Mouse (Mus musculus) lung, postnatal 36 days (tissue): Measurements from ENCODE around the gene Igf2r.

Experiments used
- DNase-seq: peaks from one replicate; pipeline ENCODE4 v3.0.0; 2022; ENCODE audit warnings: mixed read lengths

Gene Igf2r

GRCm38 (mm10) chr17:12781101-12781500 is 11.6 kb upstream of the Igf2r start:
- DNase-seq = no peak

GRCm38 (mm10) chr17:12780125-12780524 is 10.7 kb upstream of the Igf2r start:
- no peak for DNase-seq

- DNase-seq = peak; percentile 60
Observed at GRCm38 (mm10) chr17:12779442-12779841, 10.0 kb upstream of the Igf2r start.

GRCm38 (mm10) chr17:12773956-12774355 is 4.5 kb upstream of the Igf2r start:
- DNase-seq = no peak

GRCm38 (mm10) chr17:12770500-12770899 is 1.0 kb upstream of the Igf2r start:
- DNase-seq = no peak

- DNase-seq = no peak
Observed at GRCm38 (mm10) chr17:12768415-12769379, 767 bp downstream of the Igf2r start.

- DNase-seq = no peak
Observed at GRCm38 (mm10) chr17:12767294-12767852, 2.1 kb downstream of the Igf2r start.

GRCm38 (mm10) chr17:12763412-12763811 is 6.1 kb downstream of the Igf2r start:
- no peak for DNase-seq

GRCm38 (mm10) chr17:12760355-12761146 is 8.9 kb downstream of the Igf2r start:
- DNase-seq = no peak

- DNase-seq = peak; percentile 35
Observed at GRCm38 (mm10) chr17:12759646-12760074, 9.8 kb downstream of the Igf2r start.

- no peak for DNase-seq
Observed at GRCm38 (mm10) chr17:12758701-12759455, 10.6 kb downstream of the Igf2r start.

GRCm38 (mm10) chr17:12757990-12758389 is 11.5 kb downstream of the Igf2r start:
- DNase-seq = peak; percentile 65

- DNase-seq = peak; percentile 42
Observed at GRCm38 (mm10) chr17:12757161-12757560, 12.3 kb downstream of the Igf2r start.

- DNase-seq = no peak
Observed at GRCm38 (mm10) chr17:12755951-12756350, 13.5 kb downstream of the Igf2r start.

GRCm38 (mm10) chr17:12755146-12755545 is 14.3 kb downstream of the Igf2r start:
- peak; percentile 32 for DNase-seq

- peak; percentile 40 for DNase-seq
Observed at GRCm38 (mm10) chr17:12754243-12755007, 15.0 kb downstream of the Igf2r start.

GRCm38 (mm10) chr17:12753050-12753449 is 16.4 kb downstream of the Igf2r start:
- peak; percentile 51 for DNase-seq

- no peak for DNase-seq
Observed at GRCm38 (mm10) chr17:12751641-12752040, 17.8 kb downstream of the Igf2r start.

GRCm38 (mm10) chr17:12751218-12751617 is 18.2 kb downstream of the Igf2r start:
- peak; percentile 63 for DNase-seq

GRCm38 (mm10) chr17:12750591-12751170 is 18.8 kb downstream of the Igf2r start:
- DNase-seq = peak; percentile 35
